Mouse (Mus musculus): ENCODE results near the gene Rnls. TPM values are rescaled to one million over a fixed set of nuclear protein-coding genes. Genes with fewer than 3 reads are reported as not detected.

The Rnls gene
- polyA plus RNA-seq, 1 experiment from 2014 or later = 10.2 TPM

DNA sequence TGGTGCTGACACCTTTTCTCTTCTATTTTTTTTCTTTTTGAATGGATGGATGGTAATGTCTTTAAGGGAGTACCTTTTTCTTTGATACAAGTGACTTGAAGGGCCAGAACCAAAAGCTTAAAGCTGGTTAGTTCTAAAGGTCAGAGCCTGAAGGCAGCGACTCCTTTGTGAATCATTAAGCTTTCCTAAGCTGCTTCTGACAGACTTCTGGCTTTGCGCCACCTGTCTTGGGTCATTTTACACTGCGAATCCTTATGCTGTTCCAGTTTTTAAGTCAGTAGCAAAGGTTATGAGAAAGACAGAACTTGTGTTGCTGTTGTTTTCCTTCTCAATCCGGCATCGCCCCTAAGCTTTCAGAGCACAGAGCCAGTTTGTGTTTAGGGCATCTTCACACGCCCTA is 168.8 kb downstream of the Rnls start:
- no peaks in the 10 kb centered on the region for H3K4me1 ChIP-seq (ENCODE audit: control insufficient read depth, insufficient read depth, low read length)
- no peak overlapping the region for H3K9ac ChIP-seq (ENCODE audit: low read depth, low read length)
- no peaks in the 10 kb centered on the region for H3K27me3 ChIP-seq (ENCODE audit: control insufficient read depth, insufficient read depth, low read length)
- ATAC-seq (replicated peaks; ENCODE audit: insufficient number of reproducible peaks, low FRiP score, low TSS enrichment) = no peak
- no peak overlapping the region for H3K4me3 ChIP-seq (ENCODE audit: low read depth, low read length)
- H3K27ac ChIP-seq (ENCODE audit: low read depth, low read length) = no peak overlapping the region
- H3K9me3 ChIP-seq (replicated peaks; ENCODE audit: control insufficient read depth, low read length) = no peaks in the 10 kb centered on the region
- no peaks in the 10 kb centered on the region for H3K36me3 ChIP-seq (ENCODE audit: control insufficient read depth, insufficient read depth, low read length)
- 78% methylated on average over 6 of the region's 6 CpGs for WGBS (ENCODE audit: insufficient replicate concordance)
- H3K4me2 ChIP-seq = no peak overlapping the region

DNA sequence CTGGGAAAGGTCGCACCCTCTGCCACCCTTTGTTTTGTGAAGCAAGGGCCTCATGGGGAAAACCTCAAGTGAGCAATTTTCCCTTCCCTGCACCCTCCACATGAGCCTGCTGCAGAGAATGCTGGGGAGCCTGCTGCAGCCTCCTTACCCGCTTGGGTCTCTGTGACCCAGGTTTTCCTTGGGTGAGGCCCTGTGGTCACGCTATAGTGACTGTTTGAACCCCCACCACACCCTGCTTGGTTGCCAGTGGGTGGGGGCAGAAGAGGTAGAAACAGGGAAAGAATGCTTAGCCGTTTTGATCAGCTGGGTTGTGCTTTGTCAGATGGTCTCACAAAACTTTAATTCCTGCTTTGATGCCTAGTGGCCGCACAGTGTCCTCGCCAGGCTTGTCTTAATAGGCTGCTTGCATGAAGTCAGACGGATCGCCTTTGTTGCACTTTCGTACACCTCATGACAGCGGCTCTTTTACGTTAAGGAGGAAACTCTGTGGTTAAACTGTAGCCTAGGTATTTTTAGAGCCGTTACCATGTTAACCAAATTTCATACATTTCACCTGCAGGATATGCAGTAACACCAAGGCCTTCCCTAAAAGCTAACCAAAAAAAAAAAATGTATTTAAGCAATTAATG is 169.4 kb downstream of the Rnls start:
- Histone ChIP-seq H3K9ac (ENCODE audit: low read depth, low read length) (no peak overlapping the region), H3K9me3 (replicated peaks; ENCODE audit: control insufficient read depth, low read length) (no peaks in the 10 kb centered on the region), H3K4me1 (ENCODE audit: control insufficient read depth, insufficient read depth, low read length) (no peaks in the 10 kb centered on the region), H3K27me3 (ENCODE audit: control insufficient read depth, insufficient read depth, low read length) (no peaks in the 10 kb centered on the region), H3K36me3 (ENCODE audit: control insufficient read depth, insufficient read depth, low read length) (no peaks in the 10 kb centered on the region), H3K4me3 (ENCODE audit: low read depth, low read length) (no peak overlapping the region), H3K4me2 (no peak overlapping the region), H3K27ac (ENCODE audit: low read depth, low read length) (no peak overlapping the region)
- 76% methylated on average over 12 of the region's 12 CpGs for WGBS (ENCODE audit: insufficient replicate concordance)
- no peak for ATAC-seq (replicated peaks; ENCODE audit: insufficient number of reproducible peaks, low FRiP score, low TSS enrichment)

DNA sequence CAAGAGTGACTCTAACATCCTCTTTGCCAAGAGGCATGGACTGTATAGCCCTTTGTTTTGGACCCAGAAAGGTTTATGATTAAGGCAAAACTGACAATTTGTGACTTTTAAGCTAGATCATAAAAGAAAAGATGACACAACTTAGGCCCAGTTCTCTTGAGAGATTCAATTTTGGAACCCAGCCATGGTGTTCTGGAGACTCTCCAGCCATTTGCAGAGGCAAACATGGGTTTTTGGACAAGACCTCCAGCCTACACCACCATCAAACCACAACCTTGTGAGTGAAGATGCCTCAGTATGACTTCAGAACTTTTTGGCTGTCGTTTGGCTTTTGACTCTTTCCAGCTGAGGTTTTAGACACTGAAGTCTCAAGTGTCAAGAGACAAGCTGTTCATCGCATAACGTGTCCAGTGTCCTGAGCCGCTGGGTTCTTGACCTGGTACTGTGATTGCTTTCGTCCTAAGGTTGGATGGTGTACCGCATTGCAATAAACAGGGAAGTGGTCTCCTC is 174.2 kb downstream of the Rnls start:
- Histone ChIP-seq H3K4me1 (ENCODE audit: control insufficient read depth, insufficient read depth, low read length) (no peaks in the 10 kb centered on the region), H3K27ac (ENCODE audit: low read depth, low read length) (no peak overlapping the region), H3K4me3 (ENCODE audit: low read depth, low read length) (no peak overlapping the region), H3K9ac (ENCODE audit: low read depth, low read length) (no peak overlapping the region), H3K27me3 (ENCODE audit: control insufficient read depth, insufficient read depth, low read length) (no peaks in the 10 kb centered on the region), H3K4me2 (no peak overlapping the region), H3K9me3 (replicated peaks; ENCODE audit: control insufficient read depth, low read length) (no peaks in the 10 kb centered on the region), H3K36me3 (ENCODE audit: control insufficient read depth, insufficient read depth, low read length) (no peaks in the 10 kb centered on the region)
- no peak for ATAC-seq (replicated peaks; ENCODE audit: insufficient number of reproducible peaks, low FRiP score, low TSS enrichment)
- 87% methylated on average over 6 of the region's 6 CpGs for WGBS (ENCODE audit: insufficient replicate concordance)

DNA sequence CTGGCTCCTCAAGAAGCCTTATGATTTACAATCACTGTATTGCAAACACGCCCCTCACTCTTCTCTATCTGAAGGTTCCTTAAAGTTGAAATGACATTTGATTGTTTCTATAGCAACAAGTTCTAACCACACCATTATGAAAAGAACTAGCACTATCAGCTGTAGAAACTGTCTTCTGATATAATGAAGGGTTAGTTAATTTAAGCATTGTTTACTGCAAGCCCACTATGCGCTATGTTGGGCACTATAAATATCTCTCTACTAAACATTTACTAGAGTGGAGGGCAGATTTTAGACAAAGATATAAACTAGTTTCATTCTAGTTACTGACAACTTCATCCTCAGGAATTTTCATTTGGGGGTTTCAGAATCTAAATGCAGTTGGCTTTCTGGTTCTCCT is 182.4 kb downstream of the Rnls start:
- Histone ChIP-seq H3K27me3 (ENCODE audit: control insufficient read depth, insufficient read depth, low read length) (no peaks in the 10 kb centered on the region), H3K4me3 (ENCODE audit: low read depth, low read length) (no peak overlapping the region), H3K9me3 (replicated peaks; ENCODE audit: control insufficient read depth, low read length) (no peaks in the 10 kb centered on the region), H3K4me2 (no peak overlapping the region), H3K4me1 (ENCODE audit: control insufficient read depth, insufficient read depth, low read length) (no peaks in the 10 kb centered on the region), H3K9ac (ENCODE audit: low read depth, low read length) (no peak overlapping the region), H3K36me3 (ENCODE audit: control insufficient read depth, insufficient read depth, low read length) (no peaks in the 10 kb centered on the region), H3K27ac (ENCODE audit: low read depth, low read length) (no peak overlapping the region)
- ATAC-seq (replicated peaks; ENCODE audit: insufficient number of reproducible peaks, low FRiP score, low TSS enrichment) = no peak
- 80% methylated on average over 2 of the region's 2 CpGs for WGBS (ENCODE audit: insufficient replicate concordance)

DNA sequence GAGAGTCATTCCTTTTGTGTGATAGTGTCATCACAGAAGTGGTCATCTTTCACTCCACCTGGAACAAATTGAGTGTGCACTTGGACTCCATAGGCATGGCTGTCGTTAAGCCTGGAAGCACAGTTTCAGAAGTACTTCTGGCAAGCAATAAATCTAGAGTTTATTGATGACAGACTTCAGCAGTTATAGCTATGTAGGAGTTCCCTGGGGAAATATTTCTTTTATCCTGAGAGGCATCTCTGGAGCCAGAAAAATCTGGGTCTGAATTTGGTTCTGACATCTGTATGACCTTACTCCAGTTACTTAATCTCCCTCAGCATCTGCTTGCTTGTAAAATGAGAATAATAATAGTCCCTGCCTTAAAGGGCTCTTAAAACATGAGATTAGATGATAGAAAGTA is 184.1 kb downstream of the Rnls start:
- no peak overlapping the region for H3K27ac ChIP-seq (ENCODE audit: low read depth, low read length)
- 77% methylated on average over 1 of the region's 1 CpGs for whole genome bisulfite sequencing (ENCODE audit: insufficient replicate concordance)
- H3K27me3 ChIP-seq (ENCODE audit: control insufficient read depth, insufficient read depth, low read length) = no peaks in the 10 kb centered on the region
- no peaks in the 10 kb centered on the region for H3K36me3 ChIP-seq (ENCODE audit: control insufficient read depth, insufficient read depth, low read length)
- no peak overlapping the region for H3K9ac ChIP-seq (ENCODE audit: low read depth, low read length)
- H3K9me3 ChIP-seq (replicated peaks; ENCODE audit: control insufficient read depth, low read length) = no peaks in the 10 kb centered on the region
- H3K4me2 ChIP-seq = no peak overlapping the region
- no peaks in the 10 kb centered on the region for H3K4me1 ChIP-seq (ENCODE audit: control insufficient read depth, insufficient read depth, low read length)
- no peak overlapping the region for H3K4me3 ChIP-seq (ENCODE audit: low read depth, low read length)
- no peak for ATAC-seq (replicated peaks; ENCODE audit: insufficient number of reproducible peaks, low FRiP score, low TSS enrichment)

DNA sequence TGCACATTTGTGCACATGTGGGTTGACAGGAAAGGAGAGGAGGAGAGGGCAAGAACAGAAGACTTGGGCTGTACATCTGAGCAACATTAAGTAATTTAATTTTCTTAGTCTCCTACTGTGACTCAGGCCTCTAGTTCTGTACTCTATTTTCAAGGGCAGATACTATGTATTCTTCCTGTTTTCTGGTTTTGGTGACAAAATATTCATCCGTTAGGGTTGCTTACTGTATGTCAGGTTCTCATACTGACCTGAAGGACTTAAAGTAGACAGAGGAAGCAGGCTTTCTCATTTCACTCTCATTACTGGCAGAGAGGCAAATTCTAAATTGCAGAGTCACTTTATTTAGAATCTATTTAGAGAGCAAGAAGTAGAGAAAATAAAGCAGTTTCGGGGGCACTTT is 186.7 kb downstream of the Rnls start:
- Histone ChIP-seq H3K4me1 (ENCODE audit: control insufficient read depth, insufficient read depth, low read length) (no peaks in the 10 kb centered on the region), H3K9ac (ENCODE audit: low read depth, low read length) (no peak overlapping the region), H3K27me3 (ENCODE audit: control insufficient read depth, insufficient read depth, low read length) (no peaks in the 10 kb centered on the region), H3K9me3 (replicated peaks; ENCODE audit: control insufficient read depth, low read length) (no peaks in the 10 kb centered on the region), H3K4me2 (no peak overlapping the region), H3K36me3 (ENCODE audit: control insufficient read depth, insufficient read depth, low read length) (no peaks in the 10 kb centered on the region), H3K4me3 (ENCODE audit: low read depth, low read length) (no peak overlapping the region), H3K27ac (ENCODE audit: low read depth, low read length) (no peak overlapping the region)
- no peak for ATAC-seq (replicated peaks; ENCODE audit: insufficient number of reproducible peaks, low FRiP score, low TSS enrichment)
- WGBS (ENCODE audit: insufficient replicate concordance) = 85% methylated on average over 2 of the region's 2 CpGs

DNA sequence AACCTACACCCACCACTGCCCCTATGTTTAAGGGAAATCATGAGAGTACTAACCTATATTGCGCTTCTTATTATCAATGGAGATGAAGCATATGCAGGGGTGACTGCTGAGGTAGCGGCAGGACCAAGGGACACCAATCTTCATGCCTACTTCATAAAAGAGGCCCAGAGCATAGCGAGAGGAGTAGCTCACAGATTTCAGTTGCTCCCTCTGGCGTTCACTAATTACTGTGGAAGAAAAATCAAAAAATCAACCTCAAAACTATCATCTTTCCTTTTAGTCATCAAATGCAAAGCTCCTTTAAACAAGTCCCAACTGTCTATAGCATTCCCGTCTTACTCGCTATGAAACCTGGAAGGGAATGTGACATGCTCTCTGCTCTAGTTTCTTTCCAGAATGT is 189.7 kb downstream of the Rnls start:
- Histone ChIP-seq H3K4me3 (ENCODE audit: low read depth, low read length) (no peak overlapping the region), H3K36me3 (ENCODE audit: control insufficient read depth, insufficient read depth, low read length) (no peaks in the 10 kb centered on the region), H3K9me3 (replicated peaks; ENCODE audit: control insufficient read depth, low read length) (no peaks in the 10 kb centered on the region), H3K27ac (ENCODE audit: low read depth, low read length) (no peak overlapping the region), H3K4me1 (ENCODE audit: control insufficient read depth, insufficient read depth, low read length) (no peaks in the 10 kb centered on the region), H3K27me3 (ENCODE audit: control insufficient read depth, insufficient read depth, low read length) (no peaks in the 10 kb centered on the region), H3K4me2 (no peak overlapping the region), H3K9ac (ENCODE audit: low read depth, low read length) (no peak overlapping the region)
- no peak for ATAC-seq (replicated peaks; ENCODE audit: insufficient number of reproducible peaks, low FRiP score, low TSS enrichment)
- WGBS (ENCODE audit: insufficient replicate concordance) = 75% methylated on average over 6 of the region's 6 CpGs

DNA sequence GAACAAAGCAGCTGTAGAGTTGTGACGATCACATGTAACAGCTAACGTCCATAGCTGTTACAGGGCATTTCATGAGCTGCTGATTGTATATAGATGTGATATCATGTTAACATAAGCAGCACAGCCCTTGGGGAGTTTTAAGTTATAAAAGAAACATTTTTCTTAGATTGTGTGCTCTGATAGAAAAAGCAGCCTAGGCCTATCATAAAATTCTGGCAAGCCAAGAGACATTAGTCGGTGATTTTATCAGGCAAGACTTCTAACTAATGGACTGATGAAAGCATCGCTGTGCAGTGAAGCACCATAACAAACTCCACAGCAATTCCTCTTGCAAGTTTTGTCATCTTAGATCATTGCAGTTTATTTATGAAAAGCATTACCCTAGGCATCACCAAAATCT is 190.9 kb downstream of the Rnls start:
- H3K27me3 ChIP-seq (ENCODE audit: control insufficient read depth, insufficient read depth, low read length) = no peaks in the 10 kb centered on the region
- 76% methylated on average over 4 of the region's 4 CpGs for WGBS (ENCODE audit: insufficient replicate concordance)
- no peak overlapping the region for H3K4me2 ChIP-seq
- no peak overlapping the region for H3K4me3 ChIP-seq (ENCODE audit: low read depth, low read length)
- no peak overlapping the region for H3K9ac ChIP-seq (ENCODE audit: low read depth, low read length)
- ATAC-seq (replicated peaks; ENCODE audit: insufficient number of reproducible peaks, low FRiP score, low TSS enrichment) = no peak
- H3K9me3 ChIP-seq (replicated peaks; ENCODE audit: control insufficient read depth, low read length) = no peaks in the 10 kb centered on the region
- H3K36me3 ChIP-seq (ENCODE audit: control insufficient read depth, insufficient read depth, low read length) = no peaks in the 10 kb centered on the region
- H3K4me1 ChIP-seq (ENCODE audit: control insufficient read depth, insufficient read depth, low read length) = no peaks in the 10 kb centered on the region
- H3K27ac ChIP-seq (ENCODE audit: low read depth, low read length) = no peak overlapping the region

DNA sequence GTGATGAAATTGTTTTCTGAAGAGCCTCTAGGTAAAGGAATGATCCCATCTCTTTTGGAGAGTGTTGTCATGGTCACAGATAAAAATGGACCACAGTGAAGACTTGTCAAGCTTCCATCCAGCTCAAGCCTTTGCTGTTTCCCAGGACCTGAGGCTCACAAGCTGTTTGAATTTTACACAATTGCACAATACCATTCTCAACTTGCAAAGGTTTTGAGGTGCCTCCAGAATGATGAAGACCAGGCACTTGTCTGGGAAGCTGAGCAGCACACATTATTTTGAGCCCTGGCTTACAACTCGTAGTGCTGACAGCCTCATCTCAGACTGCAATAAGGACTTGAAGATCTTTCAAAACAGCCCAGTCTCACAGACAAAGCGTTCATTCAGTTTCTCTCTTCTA is 200.0 kb downstream of the Rnls start:
- 30% methylated on average over 2 of the region's 2 CpGs for WGBS (ENCODE audit: insufficient replicate concordance)
- no peak for ATAC-seq (replicated peaks; ENCODE audit: insufficient number of reproducible peaks, low FRiP score, low TSS enrichment)

More for the DNA sequence above, 200.0 kb downstream of the Rnls start:
- Histone ChIP-seq H3K4me3 (ENCODE audit: low read depth, low read length) (no peak overlapping the region), H3K4me2 (no peak overlapping the region), H3K27me3 (ENCODE audit: control insufficient read depth, insufficient read depth, low read length) (no peaks in the 10 kb centered on the region), H3K36me3 (ENCODE audit: control insufficient read depth, insufficient read depth, low read length) (no peaks in the 10 kb centered on the region), H3K27ac (ENCODE audit: low read depth, low read length) (no peak overlapping the region), H3K9me3 (replicated peaks; ENCODE audit: control insufficient read depth, low read length) (no peaks in the 10 kb centered on the region), H3K9ac (ENCODE audit: low read depth, low read length) (no peak overlapping the region), H3K4me1 (ENCODE audit: control insufficient read depth, insufficient read depth, low read length) (no peaks in the 10 kb centered on the region; the same call in 1 of the 2 replicates)

Data from heart, embryonic 11.5 days (tissue).